Comparison of ENCODE assay signal across 15 mouse cellular contexts in the genomic region with DNA sequence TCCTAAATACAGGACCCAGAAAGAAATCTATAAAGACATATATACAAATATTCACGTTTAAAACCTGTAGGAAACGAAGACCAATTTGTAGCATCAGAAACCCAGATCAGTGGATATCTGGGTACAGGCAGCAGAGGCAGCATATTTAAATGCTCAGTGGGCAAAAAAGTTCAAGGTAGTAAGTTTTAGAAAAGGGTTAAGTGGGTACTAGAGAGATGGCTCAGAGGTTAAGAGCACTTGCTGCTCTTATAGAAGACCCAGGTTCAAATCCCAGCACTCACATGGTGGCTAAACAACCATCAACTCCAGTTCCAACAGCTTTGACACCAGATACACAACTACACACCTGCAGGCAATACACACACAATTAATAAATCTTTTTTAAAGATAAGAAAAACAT. TPM values are rescaled to one million over a fixed set of nuclear protein-coding genes. Genes with fewer than 3 reads are reported as not detected.
DNase-seq lines count a peak whose midpoint lies in the region; ATAC-seq and TF ChIP-seq lines count a peak whose summit lies in the region.
"Had no signal": no experiment of that assay in that cellular context is flagged by ENCODE, and none has a peak within 500 bp of the region (broad histone marks: within the 10 kb centered on the region; RNA-seq: fewer than 3 reads in every experiment).

No protein-coding gene starts in this region.

- no peak overlapping the region for H3K27ac ChIP-seq in forebrain, embryonic 12.5 days
- no peak overlapping the region for H3K27ac ChIP-seq in forebrain, embryonic 15.5 days (replicated peaks)
- no peak overlapping the region for H3K27ac ChIP-seq in liver, embryonic 11.5 days (ENCODE audit: low read depth, low read length)
- H3K27ac ChIP-seq in liver, postnatal 0 days (ENCODE audit: low read depth): no peak overlapping the region
- no peak overlapping the region for H3K27ac ChIP-seq in MEL (ENCODE audit: control insufficient read depth, low read depth, low read length)
- no peak overlapping the region for H3K27ac ChIP-seq in limb, embryonic 14.5 days (replicated peaks; ENCODE audit: low read depth, low read length)
- H3K27ac ChIP-seq: liver, embryonic 14.5 days had no signal

- peaks cover 15% of the 10 kb centered on the region for H3K4me1 ChIP-seq in forebrain, embryonic 12.5 days
- H3K4me1 ChIP-seq in forebrain, embryonic 15.5 days: peaks cover 20% of the 10 kb centered on the region
- H3K4me1 ChIP-seq in liver, embryonic 11.5 days (replicated peaks; ENCODE audit: control insufficient read depth, insufficient read depth, low read length): peaks cover 9% of the 10 kb centered on the region
- peaks cover 5% of the 10 kb centered on the region; the same call in 1 of the 2 replicates for H3K4me1 ChIP-seq in liver, postnatal 0 days (ENCODE audit: insufficient read depth)
- H3K4me1 ChIP-seq in MEL (ENCODE audit: control insufficient read depth in 1 of 2, insufficient read depth in 2 of 2, low read length in 2 of 2): peaks cover 1 to 4% of the 10 kb centered on the region in 2 experiments; a peak in 1 of 4 replicates
- peaks cover 9% of the 10 kb centered on the region for H3K4me1 ChIP-seq in limb, embryonic 14.5 days (ENCODE audit: control insufficient read depth, insufficient read depth, low read length)

- no peak overlapping the region for H3K9ac ChIP-seq in forebrain, embryonic 12.5 days
- no peak overlapping the region for H3K9ac ChIP-seq in forebrain, embryonic 15.5 days (replicated peaks)
- H3K9ac ChIP-seq in liver, embryonic 11.5 days (ENCODE audit: low read depth, low read length): no peak overlapping the region
- H3K9ac ChIP-seq in liver, postnatal 0 days (replicated peaks): no peak overlapping the region
- peak overlapping the region; percentile 50; the same call in 1 of the 2 replicates for H3K9ac ChIP-seq in MEL (ENCODE audit: control insufficient read depth, low read depth, low read length, poor library complexity, severe bottlenecking)
- H3K9ac ChIP-seq in limb, embryonic 14.5 days (ENCODE audit: low read depth, low read length, severe bottlenecking): no peak overlapping the region

- no peak for TF ChIP-seq POLR2A in MEL (IDR thresholded peaks at IDR 0.05; ENCODE audit: control insufficient read depth in 1 of 2, insufficient read depth in 1 of 2, low read depth in 1 of 2, low read length in 2 of 2, poor library complexity in 1 of 2)
- TF ChIP-seq POLR2A in limb, embryonic 14.5 days (IDR thresholded peaks at IDR 0.05; ENCODE audit: borderline replicate concordance, extremely low read depth, insufficient read depth, insufficient read length): no peak

- no peak for TF ChIP-seq EP300 in liver, postnatal 0 days (IDR thresholded peaks at IDR 0.05; ENCODE audit: low read depth)
- TF ChIP-seq EP300 in MEL (IDR thresholded peaks at IDR 0.05; ENCODE audit: low read depth in 1 of 2, low read length in 2 of 2): no peak

- peaks cover 11% of the 10 kb centered on the region; the same call in 1 of the 2 replicates for H3K36me3 ChIP-seq in forebrain, embryonic 12.5 days (replicated peaks)
- H3K36me3 ChIP-seq in forebrain, embryonic 15.5 days: peaks cover 8% of the 10 kb centered on the region
- H3K36me3 ChIP-seq in liver, embryonic 11.5 days (ENCODE audit: control insufficient read depth, insufficient read depth, low read length): peaks cover 2% of the 10 kb centered on the region; the same call in 1 of the 2 replicates
- H3K36me3 ChIP-seq in liver, postnatal 0 days (replicated peaks; ENCODE audit: insufficient read depth, low read length): no peaks in the 10 kb centered on the region
- H3K36me3 ChIP-seq in MEL (ENCODE audit: control insufficient read depth in 1 of 2, insufficient read depth in 2 of 2, low read length in 2 of 2): peaks cover 3 to 9% of the 10 kb centered on the region in 2 experiments
- peaks cover 9% of the 10 kb centered on the region; the same call in 1 of the 2 replicates for H3K36me3 ChIP-seq in limb, embryonic 14.5 days (ENCODE audit: control insufficient read depth, insufficient read depth, low read length)

- no peak for ATAC-seq in forebrain, embryonic 12.5 days (ENCODE audit: low FRiP score)
- no peak for ATAC-seq in forebrain, embryonic 15.5 days (replicated peaks)
- ATAC-seq in liver, embryonic 11.5 days (replicated peaks; ENCODE audit: low FRiP score): no peak
- no peak for ATAC-seq in liver, postnatal 0 days
- no peak for ATAC-seq in limb, embryonic 14.5 days (ENCODE audit: low FRiP score, low read depth)

- H3K4me2 ChIP-seq in forebrain, embryonic 12.5 days: peak overlapping the region; percentile 88
- no peak overlapping the region; the same call in 1 of the 2 replicates for H3K4me2 ChIP-seq in forebrain, embryonic 15.5 days (replicated peaks)
- peak overlapping the region; percentile 74; the same call in 1 of the 2 replicates for H3K4me2 ChIP-seq in liver, embryonic 11.5 days
- H3K4me2 ChIP-seq in liver, postnatal 0 days (ENCODE audit: low read depth, low read length): no peak overlapping the region
- peak overlapping the region; percentile 82; the same call in 1 of the 2 replicates for H3K4me2 ChIP-seq in limb, embryonic 14.5 days (replicated peaks; ENCODE audit: low read depth, low read length, severe bottlenecking)

- no peaks in the 10 kb centered on the region for H3K9me3 ChIP-seq in forebrain, embryonic 12.5 days
- H3K9me3 ChIP-seq in forebrain, embryonic 15.5 days: no peaks in the 10 kb centered on the region
- no peaks in the 10 kb centered on the region for H3K9me3 ChIP-seq in liver, embryonic 11.5 days (ENCODE audit: control insufficient read depth, low read length)
- no peaks in the 10 kb centered on the region for H3K9me3 ChIP-seq in liver, postnatal 0 days (ENCODE audit: low read length)
- no peaks in the 10 kb centered on the region for H3K9me3 ChIP-seq in MEL (replicated peaks; ENCODE audit: insufficient read depth, low read length)
- H3K9me3 ChIP-seq in limb, embryonic 14.5 days (ENCODE audit: control insufficient read depth, low read length): no peaks in the 10 kb centered on the region

- no peak for DNase-seq in liver, embryonic 11.5 days (ENCODE audit: low spot score)
- no peak for DNase-seq in liver, postnatal 0 days
- DNase-seq in MEL (ENCODE audit: low read depth, low spot score): peak; percentile 14
- no peak for DNase-seq in limb, embryonic 14.5 days (ENCODE audit: low spot score)
- DNase-seq in right cerebral cortex, postnatal 10 days (ENCODE audit: low spot score in 2 of 2): no peak
- no peak for DNase-seq in testis, postnatal 14 days (ENCODE audit: low spot score)
- DNase-seq: adrenal gland, postnatal 36 days; gastrocnemius, adult 2 months; kidney, adult 11 months; kidney, postnatal 4 days; spleen, adult 18-20 months had no signal

- H3K27me3 ChIP-seq in forebrain, embryonic 12.5 days: no peaks in the 10 kb centered on the region
- H3K27me3 ChIP-seq in forebrain, embryonic 15.5 days: no peaks in the 10 kb centered on the region
- no peaks in the 10 kb centered on the region for H3K27me3 ChIP-seq in liver, embryonic 11.5 days (replicated peaks; ENCODE audit: control insufficient read depth, insufficient read depth, low read length)
- H3K27me3 ChIP-seq in liver, postnatal 0 days (ENCODE audit: insufficient read depth, low read length): no peaks in the 10 kb centered on the region
- no peaks in the 10 kb centered on the region for H3K27me3 ChIP-seq in MEL (ENCODE audit: control insufficient read depth in 1 of 2, insufficient read depth in 2 of 2, low read length in 2 of 2)
- no peaks in the 10 kb centered on the region for H3K27me3 ChIP-seq in limb, embryonic 14.5 days (ENCODE audit: control insufficient read depth, insufficient read depth, low read length)

- no peak overlapping the region for H3K4me3 ChIP-seq in forebrain, embryonic 12.5 days (replicated peaks)
- H3K4me3 ChIP-seq in forebrain, embryonic 15.5 days: no peak overlapping the region
- no peak overlapping the region for H3K4me3 ChIP-seq in liver, embryonic 11.5 days (ENCODE audit: low read depth, low read length)
- no peak overlapping the region for H3K4me3 ChIP-seq in liver, postnatal 0 days (ENCODE audit: low read depth, low read length)
- peak overlapping the region in 1 of 2 experiments; percentile 92; a peak in 2 of 4 replicates for H3K4me3 ChIP-seq in MEL (ENCODE audit: control insufficient read depth in 1 of 2, insufficient read depth in 1 of 2, low read depth in 2 of 2, low read length in 2 of 2)
- no peak overlapping the region for H3K4me3 ChIP-seq in limb, embryonic 14.5 days (replicated peaks; ENCODE audit: low read length)

- H3K79me2 ChIP-seq in MEL (ENCODE audit: control insufficient read depth, insufficient read depth, low read length, poor library complexity): peaks cover 45% of the 10 kb centered on the region

- 82% methylated on average over 2 of the region's 2 CpGs for WGBS in forebrain, embryonic 12.5 days
- WGBS in forebrain, embryonic 15.5 days: 80% methylated on average over 2 of the region's 2 CpGs
- 75% methylated on average over 2 of the region's 2 CpGs for WGBS in liver, embryonic 11.5 days
- 69% methylated on average over 2 of the region's 2 CpGs for WGBS in liver, postnatal 0 days (ENCODE audit: insufficient replicate concordance)
- 87% methylated on average over 2 of the region's 2 CpGs for WGBS in limb, embryonic 14.5 days

- no peak for TF ChIP-seq RAD21 in MEL (IDR thresholded peaks at IDR 0.05; ENCODE audit: low read depth, low read length)

- TF ChIP-seq CTCF in liver, postnatal 0 days (IDR thresholded peaks at IDR 0.05; ENCODE audit: low read depth): no peak
- TF ChIP-seq CTCF in MEL (IDR thresholded peaks at IDR 0.05 in 2 of 3, conservative IDR thresholded peaks at IDR 0.05 in 1 of 3; ENCODE audit: control insufficient read depth in 1 of 3, insufficient read depth in 1 of 3, low read depth in 2 of 3, low read length in 3 of 3, poor library complexity in 1 of 3, severe bottlenecking in 1 of 3): no peak

RNA-seq across cellular contexts. Expression of a gene that starts 1.3 kb away (rescaled TPM):
- polyA plus RNA-seq in forebrain, embryonic 12.5 days (2016; fragmentation: Nextera tagmentation; extraction: Ambion mirVana): 96.1 and 99.3 TPM in 2 replicates
- polyA plus RNA-seq in forebrain, embryonic 15.5 days (2015; fragmentation: Nextera tagmentation; extraction: Ambion mirVana): 72.6 and 77.0 TPM in 2 replicates
- 76.5 and 88.3 TPM in 2 replicates for polyA plus RNA-seq in liver, embryonic 11.5 days (2014; fragmentation: Nextera tagmentation; extraction: Ambion mirVana)
- polyA plus RNA-seq in liver, postnatal 0 days (2015; fragmentation: Nextera tagmentation; extraction: Ambion mirVana): 39.5 and 40.5 TPM in 2 replicates
- 43.7 and 50.9 TPM in 2 replicates for total RNA-seq in MEL (2012; rRNA removed)
- 10 to 100 TPM in 1 of 2 experiments, not detected in 1; 76.0 TPM for polyA plus RNA-seq in MEL (2012; ENCODE audit: insufficient read depth in 1 of 2, insufficient read length in 2 of 2, low read depth in 1 of 2, low replicate concordance in 2 of 2, missing spikeins in 1 of 2)
- polyA plus RNA-seq in limb, embryonic 14.5 days (2012; rRNA removed): 20.2 and 46.1 TPM in 2 replicates
- polyA plus RNA-seq in limb, embryonic 14.5 days (2014; fragmentation: Nextera tagmentation; extraction: Ambion mirVana): 63.9 and 67.6 TPM in 2 replicates

RNA-seq across cellular contexts. Expression of a gene that starts 1.4 kb away (rescaled TPM):
- 23.0 and 24.0 TPM in 2 replicates for polyA plus RNA-seq in forebrain, embryonic 12.5 days (2016; fragmentation: Nextera tagmentation; extraction: Ambion mirVana)
- polyA plus RNA-seq in forebrain, embryonic 15.5 days (2015; fragmentation: Nextera tagmentation; extraction: Ambion mirVana): 32.0 and 32.6 TPM in 2 replicates
- 19.6 and 21.0 TPM in 2 replicates for polyA plus RNA-seq in liver, embryonic 11.5 days (2014; fragmentation: Nextera tagmentation; extraction: Ambion mirVana)
- polyA plus RNA-seq in liver, postnatal 0 days (2015; fragmentation: Nextera tagmentation; extraction: Ambion mirVana): 3.9 and 4.9 TPM in 2 replicates
- total RNA-seq in MEL (2012; rRNA removed): 20.3 and 22.2 TPM in 2 replicates
- 10 to 100 TPM in 1 of 2 experiments, not detected in 1; 15.9 TPM for polyA plus RNA-seq in MEL (2012; ENCODE audit: insufficient read depth in 1 of 2, insufficient read length in 2 of 2, low read depth in 1 of 2, low replicate concordance in 2 of 2, missing spikeins in 1 of 2)
- 16.1 and 17.3 TPM in 2 replicates for polyA plus RNA-seq in limb, embryonic 14.5 days (2012; rRNA removed)
- 20.1 and 24.2 TPM in 2 replicates for polyA plus RNA-seq in limb, embryonic 14.5 days (2014; fragmentation: Nextera tagmentation; extraction: Ambion mirVana)

RNA-seq across cellular contexts. Expression of a gene that starts 57.0 kb away (rescaled TPM):
- 0.57 and 1.3 TPM in 2 replicates for polyA plus RNA-seq in forebrain, embryonic 12.5 days (2016; fragmentation: Nextera tagmentation; extraction: Ambion mirVana)
- 1.5 and 1.7 TPM in 2 replicates for polyA plus RNA-seq in forebrain, embryonic 15.5 days (2015; fragmentation: Nextera tagmentation; extraction: Ambion mirVana)
- polyA plus RNA-seq in liver, embryonic 11.5 days (2014; fragmentation: Nextera tagmentation; extraction: Ambion mirVana): 3.4 and 4.0 TPM in 2 replicates
- polyA plus RNA-seq in liver, postnatal 0 days (2015; fragmentation: Nextera tagmentation; extraction: Ambion mirVana): 3.6 and 3.7 TPM in 2 replicates
- total RNA-seq in MEL (2012; rRNA removed): not detected in 2 replicates
- not detected for polyA plus RNA-seq in MEL (2012; ENCODE audit: insufficient read depth in 1 of 2, insufficient read length in 2 of 2, low read depth in 1 of 2, low replicate concordance in 2 of 2, missing spikeins in 1 of 2)
- 0.91 and 1.4 TPM in 2 replicates for polyA plus RNA-seq in limb, embryonic 14.5 days (2012; rRNA removed)
- 4.8 TPM in 2 replicates for polyA plus RNA-seq in limb, embryonic 14.5 days (2014; fragmentation: Nextera tagmentation; extraction: Ambion mirVana)
- polyA plus RNA-seq: erythroblast, embryonic 14.5 days had no signal

Comparison
In these comparisons a context has a peak if more than half of its experiments do, and no peak if none do; other contexts are left out.
1. H3K4me2 ChIP-seq: peak in forebrain, embryonic 12.5 days (single experiment), liver, embryonic 11.5 days (single experiment) and limb, embryonic 14.5 days (single experiment); none in forebrain, embryonic 15.5 days (single experiment) and liver, postnatal 0 days (single experiment).